Mouse (Mus musculus): Measurements from ENCODE around the gene Tmc6.

- TF ChIP-seq POLR2A (IDR thresholded peaks at IDR 0.05; ENCODE audit: borderline replicate concordance, low read depth, low read length) = no peak
- TF ChIP-seq CTCF (IDR thresholded peaks at IDR 0.05; ENCODE audit: low read depth, low read length) = no peak
Observed at GRCm38 (mm10) chr11:117772352-117772751, 9.6 kb downstream of the Tmc6 start.
